Mouse (Mus musculus) cerebellum, adult 2 months (tissue): ENCODE data around the gene 2900026A02Rik.

Source experiments
- CTCF ChIP-seq: fragments of 200-500 bp; IDR thresholded peaks from 2 replicates; pipeline ENCODE4 v1.5.1; 2011; ENCODE audit warnings: low read depth, mild to moderate bottlenecking, control low read depth, low read length, moderate library complexity, borderline replicate concordance; ENCODE audit not compliant: insufficient read depth
- POLR2A ChIP-seq: fragments of 200-500 bp; IDR thresholded peaks from 2 replicates; pipeline ENCODE4 v1.6.1; 2011; ENCODE audit warnings: low read length, control low read depth, borderline replicate concordance; ENCODE audit not compliant: insufficient read depth

DNA sequence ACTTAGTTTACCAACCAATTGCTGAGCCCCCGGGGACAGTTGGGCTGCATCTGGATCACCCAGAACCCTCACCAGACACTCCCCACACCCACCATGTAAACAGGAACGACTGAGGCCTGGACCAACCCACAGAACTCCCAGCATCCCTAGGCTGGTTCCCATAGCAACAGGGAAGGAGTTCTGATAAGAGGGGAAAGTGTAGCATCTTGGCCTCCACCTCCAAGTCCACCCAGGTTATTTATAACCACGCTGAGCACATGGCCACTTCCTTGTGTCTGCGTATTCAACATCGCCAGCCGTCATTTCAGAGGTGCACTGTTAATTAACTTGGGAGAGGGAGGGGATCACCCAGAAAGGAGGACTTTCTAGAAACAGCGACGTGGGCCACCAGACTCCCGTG lies 75.9 kb downstream of the 2900026A02Rik start:
- no peak for TF ChIP-seq CTCF
- no peak for TF ChIP-seq POLR2A
